Mouse (Mus musculus) cerebellum, adult 18-20 months (tissue): ENCODE measurements around the gene Tmem242.
"Not testable (repeated sequence)": the region's sequence is repeated elsewhere in the genome, so short reads cannot be mapped to it uniquely, and the experiment has no call there.

Experiments
- DNase-seq, 2 experiments: peaks; one replicate each; pipeline ENCODE4 v3.0.0; 2021

The Tmem242 gene

DNA sequence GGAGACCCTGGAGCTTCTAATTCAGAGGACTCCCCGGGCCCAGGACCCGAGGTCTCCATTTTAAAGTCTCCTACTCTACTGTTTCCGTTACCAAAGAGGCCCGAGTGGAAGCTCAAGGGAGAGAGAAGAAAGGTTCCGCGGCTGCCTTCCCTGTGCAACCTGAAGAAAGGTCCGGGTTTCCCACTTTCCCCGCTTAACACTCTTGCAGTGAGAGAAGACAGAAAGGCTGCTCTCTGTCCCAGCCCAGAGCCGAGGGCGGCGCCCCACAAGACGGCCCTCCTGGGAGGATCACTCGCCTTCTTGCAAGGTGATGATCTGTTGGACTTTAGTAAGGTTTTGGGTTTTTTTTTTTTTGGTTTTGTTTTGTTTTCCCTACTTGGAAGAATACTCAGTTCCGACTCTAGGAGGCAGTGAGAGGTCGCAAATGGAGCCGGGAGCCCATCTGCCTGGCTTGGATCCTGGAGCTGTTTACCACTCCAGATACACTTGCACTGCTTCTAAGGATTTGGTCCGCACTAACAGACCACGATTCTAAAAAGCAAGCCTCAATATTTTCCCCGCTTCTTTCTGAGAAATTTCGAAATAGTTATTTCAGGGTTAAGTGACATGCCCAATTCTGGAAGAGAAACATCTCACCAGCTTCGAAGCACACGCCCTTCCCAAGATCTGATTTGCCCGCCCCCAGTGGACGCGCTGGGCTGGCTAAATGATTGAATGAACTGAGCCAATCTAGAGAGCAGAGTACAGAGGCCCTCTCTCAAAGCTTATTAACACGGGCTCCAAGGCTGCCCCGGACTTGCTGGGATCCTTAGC, at the start of gene Tmem242:
Tmem242 (minus strand) TSS at position 101 of the 813 bp plus-strand sequence.
- DNase-seq, result peak; percentile 83 to 93

DNA sequence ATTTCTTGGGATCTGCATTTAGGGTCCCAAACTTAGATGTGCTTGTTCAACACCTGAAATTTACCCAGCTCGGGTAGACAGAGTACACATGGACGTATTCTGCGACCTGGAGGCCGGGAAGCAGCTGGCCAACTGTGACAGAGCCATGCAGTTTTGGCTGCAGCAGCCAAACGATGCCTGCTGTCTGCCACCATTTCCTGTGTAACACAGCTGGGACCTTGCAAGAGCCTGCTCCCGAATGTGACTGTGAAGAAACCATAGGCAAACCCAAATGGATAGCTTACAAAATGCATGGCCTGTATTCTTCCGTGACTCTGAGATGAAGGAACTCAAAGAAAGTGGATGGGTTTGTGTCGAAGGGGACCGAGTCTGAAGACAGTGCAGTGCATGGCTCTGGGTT, 48.1 kb upstream of the Tmem242 start:
- DNase-seq, result no peak

GRCm38 (mm10) chr17:5484663-5485062, 44.6 kb upstream of the Tmem242 start:
- no peak for DNase-seq

DNA sequence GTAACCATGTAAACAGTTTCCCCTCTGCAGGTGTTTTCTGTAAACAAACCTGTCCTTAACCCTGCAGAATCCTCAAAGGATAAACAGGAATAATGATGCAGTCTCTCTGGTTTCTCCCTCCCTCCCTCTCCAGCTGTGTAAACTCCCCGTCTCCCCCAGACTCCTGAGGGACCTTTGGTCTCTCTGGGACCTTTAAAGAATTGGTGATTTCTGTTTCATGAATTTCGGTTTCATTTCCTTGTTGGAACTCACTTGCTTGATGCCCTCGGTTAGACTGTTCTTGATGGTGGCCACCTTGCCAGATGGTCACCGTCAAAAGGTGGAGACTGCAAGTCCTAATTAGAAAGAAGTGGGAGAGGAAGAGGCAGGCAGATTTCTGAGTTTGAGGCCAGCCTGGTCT, 43.4 kb upstream of the Tmem242 start:
- no peak for DNase-seq

DNA sequence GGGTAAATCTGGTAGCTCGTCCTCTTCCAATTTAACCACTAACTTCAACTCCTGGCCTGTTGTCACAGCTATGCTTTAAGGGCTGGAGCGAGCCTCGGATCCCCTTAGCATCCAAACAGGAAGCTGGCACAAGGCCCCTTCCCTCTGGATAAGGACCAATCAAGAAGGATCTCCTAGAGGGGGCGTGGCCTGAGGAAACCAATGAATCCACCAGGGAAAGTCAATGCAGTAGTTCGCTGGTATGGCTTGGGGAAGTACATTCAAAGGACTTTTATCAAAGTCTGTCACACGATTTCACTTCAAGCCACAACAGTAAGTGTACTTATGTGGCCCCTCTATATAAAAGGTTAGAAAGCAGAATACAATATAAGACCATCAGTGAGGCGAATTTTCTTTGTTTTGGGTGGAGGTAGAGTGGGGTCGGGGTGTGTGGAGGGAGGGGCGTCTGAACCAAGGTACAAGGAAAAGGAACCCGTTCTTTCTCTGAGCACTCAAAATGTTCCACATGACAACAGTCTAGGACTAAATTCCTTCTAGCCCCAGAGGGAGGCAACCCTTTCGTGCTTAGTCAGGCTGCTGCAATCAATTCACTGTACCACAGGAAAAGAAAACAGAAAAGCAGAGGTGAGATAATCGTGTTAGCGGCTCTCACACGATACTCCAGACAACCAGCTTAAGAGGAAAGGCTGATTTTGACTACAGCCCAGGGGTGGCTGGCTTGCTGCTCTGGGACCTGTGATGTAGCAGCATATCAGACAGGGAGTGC, 36.1 kb upstream of the Tmem242 start:
- no peak for DNase-seq

- no peak for DNase-seq
Observed at GRCm38 (mm10) chr17:5472268-5472667, 32.2 kb upstream of the Tmem242 start.

DNA sequence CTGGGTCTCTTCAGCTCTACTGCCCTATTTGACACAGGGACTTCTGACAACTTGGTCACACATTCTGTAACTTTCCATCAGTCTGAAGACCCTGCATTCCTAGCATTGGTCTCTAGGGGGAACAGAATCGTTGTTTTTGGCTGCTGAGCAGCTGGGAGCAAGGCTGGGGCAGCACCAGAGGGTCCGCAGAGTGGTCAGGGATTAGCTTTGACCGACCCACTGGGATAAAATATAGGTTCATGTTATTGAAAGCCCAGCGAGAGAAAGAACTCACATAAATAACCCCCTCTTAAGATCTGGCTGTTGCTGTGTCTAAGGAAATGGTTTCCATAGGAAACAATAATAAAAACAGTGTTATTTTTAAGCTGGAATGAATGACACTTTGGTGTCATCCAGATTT, 27.1 kb upstream of the Tmem242 start:
- no peak for DNase-seq

DNA sequence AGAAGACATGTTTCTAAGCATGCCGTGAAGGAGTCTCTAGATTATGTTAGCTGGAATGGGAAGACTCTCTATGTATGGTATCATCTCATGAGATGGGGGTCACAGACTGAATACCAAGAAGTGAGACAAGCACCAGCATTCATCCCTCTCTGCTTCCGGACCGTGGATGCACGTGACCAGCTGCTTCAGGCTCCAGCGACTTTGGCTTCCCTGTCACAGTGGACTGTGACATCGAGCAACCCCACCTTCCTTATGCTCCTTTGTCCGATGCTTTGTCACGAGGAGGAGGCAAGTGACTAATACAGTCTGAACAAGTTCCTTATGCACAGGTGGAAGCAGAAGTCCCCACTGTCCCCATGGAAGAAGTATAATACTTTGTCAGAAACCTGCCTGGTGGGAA, 26.7 kb upstream of the Tmem242 start:
- no peak for DNase-seq

- no peak for DNase-seq
Observed at GRCm38 (mm10) chr17:5463912-5464311, 23.9 kb upstream of the Tmem242 start.

- no peak for DNase-seq
Observed at GRCm38 (mm10) chr17:5453657-5454056, 13.6 kb upstream of the Tmem242 start.

DNA sequence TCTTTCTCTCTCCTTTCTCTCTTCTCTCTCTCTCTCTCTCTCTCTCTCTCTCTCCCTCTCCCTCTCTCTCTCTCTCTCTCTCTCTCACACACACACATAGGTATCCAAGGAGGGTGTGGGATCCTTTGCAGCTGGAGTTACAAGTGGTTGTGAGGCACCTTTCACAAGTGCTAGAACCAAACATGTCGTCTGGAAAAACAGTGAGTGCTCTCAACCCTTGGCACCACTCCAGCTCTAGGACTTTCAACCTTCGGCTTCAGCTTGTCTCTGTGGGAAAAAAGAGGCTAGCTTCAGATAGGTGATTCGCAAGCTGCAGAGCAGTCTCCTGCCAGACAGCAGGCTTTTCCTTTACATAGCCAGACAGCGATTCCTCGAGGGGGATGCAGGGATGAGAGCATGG, 3.7 kb upstream of the Tmem242 start:
- DNase-seq, result no peak

DNA sequence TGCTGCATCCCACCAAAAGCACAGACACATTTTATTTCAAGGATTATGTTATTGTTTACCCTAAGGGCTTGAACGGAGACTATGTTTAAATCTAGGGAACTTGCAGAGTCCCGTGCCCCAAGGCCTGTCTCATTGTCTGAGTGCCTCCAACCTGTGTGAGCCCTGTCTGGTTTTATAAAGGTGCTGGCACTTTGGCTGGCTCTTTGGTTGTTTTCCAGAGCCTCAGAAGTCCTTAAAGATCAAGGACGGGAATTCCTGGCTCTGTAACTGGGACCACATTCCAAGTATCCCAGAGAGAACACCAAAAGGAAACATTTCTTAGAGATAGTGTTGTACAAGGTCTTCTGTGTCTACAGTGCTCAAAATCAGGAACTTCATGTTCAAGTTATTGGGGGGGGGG, 3.2 kb upstream of the Tmem242 start:
- no peak for DNase-seq

DNA sequence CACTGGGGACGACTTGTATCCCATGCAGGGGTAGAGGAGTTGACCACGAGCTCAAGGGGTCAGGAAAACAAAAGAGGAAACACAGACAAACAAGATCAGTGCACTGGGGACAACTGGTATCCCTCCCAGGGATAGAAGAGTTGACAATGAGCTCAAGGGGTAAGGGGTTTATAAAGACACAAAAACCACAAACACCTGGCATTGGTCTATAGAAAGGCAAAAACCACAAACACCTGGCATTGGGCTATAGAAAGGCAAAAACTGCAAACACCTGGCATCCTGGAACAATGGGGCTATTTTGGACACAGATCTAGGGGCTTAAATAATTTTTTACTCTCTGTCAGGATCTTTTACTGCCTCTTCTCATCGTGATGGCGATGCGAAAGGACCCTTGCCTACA, 2.3 kb upstream of the Tmem242 start:
- DNase-seq, result not testable (repeated sequence)

DNA sequence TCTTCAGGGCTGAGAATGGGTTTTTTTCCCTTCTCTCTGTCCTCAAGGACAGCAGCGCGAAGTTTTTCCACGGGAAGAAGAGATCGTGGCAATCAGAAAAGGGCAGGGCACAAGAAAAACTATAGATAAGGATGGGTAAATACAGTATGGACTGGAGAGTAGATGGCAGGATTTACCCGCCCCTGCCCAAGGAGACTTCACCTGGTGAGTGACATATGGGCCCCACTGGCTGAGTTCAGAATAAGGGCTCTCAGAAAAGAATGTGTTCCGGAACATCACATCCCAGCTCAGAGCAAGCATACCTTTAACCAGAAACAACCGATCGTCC, 264 bp downstream of the Tmem242 start:
- DNase-seq, result no peak

GRCm38 (mm10) chr17:5429772-5430133, 10.3 kb downstream of the Tmem242 start:
- DNase-seq, result no peak

DNA sequence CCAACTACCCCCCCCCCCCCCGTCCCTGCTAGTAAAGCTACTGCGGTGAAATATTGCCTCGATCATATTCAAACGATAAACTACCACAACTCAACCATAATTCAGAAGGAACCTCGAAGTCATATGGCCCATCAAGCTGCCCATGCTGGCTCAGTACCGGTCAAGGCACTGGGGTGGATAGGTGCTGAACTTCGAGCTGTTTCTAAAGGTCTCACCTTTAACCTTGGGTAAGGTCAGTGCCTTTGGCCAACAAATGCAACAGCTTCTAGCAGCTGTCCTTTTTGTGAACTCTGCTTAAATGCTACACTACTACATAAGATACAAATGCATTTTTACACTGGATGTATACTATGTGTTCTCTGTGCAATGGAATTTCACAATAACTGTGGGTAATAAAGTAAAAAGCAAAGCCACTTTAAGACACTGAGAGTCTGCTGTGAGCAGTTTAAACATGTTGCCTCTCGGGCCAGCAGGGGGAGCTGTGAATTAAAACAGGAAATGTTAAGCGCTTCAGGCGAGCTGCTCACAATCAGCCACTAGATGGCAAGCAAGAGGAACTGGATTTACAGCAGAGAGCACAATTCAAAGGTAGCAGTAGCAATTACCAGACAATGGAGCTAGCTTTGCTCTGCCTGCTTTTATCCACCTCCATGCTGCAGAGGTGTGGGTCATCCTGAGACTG, 10.8 kb downstream of the Tmem242 start:
- DNase-seq, result peak; percentile 92 to 94

DNA sequence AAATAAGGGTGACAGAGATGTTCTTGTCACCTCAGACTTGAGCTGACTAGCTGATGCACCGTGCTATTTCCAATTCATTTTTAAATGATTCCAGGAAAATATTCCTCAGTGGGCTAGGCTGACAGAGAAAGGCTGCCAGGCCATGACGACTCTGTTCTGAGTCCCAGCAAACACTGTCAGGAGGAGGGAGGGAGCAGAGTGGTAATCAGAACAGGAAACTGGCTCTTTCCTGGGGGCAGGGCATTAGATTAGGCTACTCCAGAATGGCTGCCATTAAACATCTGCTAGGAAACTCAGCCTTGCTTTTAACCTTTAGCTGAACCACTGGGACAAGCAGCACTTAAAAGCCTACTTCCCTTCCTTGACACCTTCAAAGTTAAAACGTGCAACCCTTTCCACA, 14.9 kb downstream of the Tmem242 start:
- no peak for DNase-seq

DNA sequence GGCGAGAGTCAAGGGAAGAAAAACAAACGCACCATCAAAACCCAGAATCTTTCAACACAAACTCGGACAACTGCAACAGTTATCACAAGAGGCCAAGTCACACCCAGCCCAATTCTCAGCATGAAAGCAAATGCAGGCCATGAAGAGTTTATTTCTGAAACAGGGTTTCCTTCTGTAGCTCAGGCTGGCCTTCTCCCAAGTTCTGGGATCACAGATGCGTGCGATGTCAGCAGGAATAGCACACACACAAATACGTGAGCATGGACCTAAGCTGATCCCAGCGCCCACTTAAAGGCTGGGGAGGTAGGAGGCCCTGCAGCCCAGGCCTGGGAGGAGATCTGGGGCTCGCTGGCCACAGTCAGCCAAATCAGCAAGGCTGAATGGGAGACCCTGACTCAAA, 15.9 kb downstream of the Tmem242 start:
- peak; percentile 25 to 27 for DNase-seq

- no peak for DNase-seq
Observed at GRCm38 (mm10) chr17:5421835-5422234, 18.2 kb downstream of the Tmem242 start.

GRCm38 (mm10) chr17:5419771-5420518, 20.1 kb downstream of the Tmem242 start:
- peak in 1 of 2 experiments; percentile 41 for DNase-seq

GRCm38 (mm10) chr17:5419056-5419455, 21.0 kb downstream of the Tmem242 start:
- no peak for DNase-seq

DNA sequence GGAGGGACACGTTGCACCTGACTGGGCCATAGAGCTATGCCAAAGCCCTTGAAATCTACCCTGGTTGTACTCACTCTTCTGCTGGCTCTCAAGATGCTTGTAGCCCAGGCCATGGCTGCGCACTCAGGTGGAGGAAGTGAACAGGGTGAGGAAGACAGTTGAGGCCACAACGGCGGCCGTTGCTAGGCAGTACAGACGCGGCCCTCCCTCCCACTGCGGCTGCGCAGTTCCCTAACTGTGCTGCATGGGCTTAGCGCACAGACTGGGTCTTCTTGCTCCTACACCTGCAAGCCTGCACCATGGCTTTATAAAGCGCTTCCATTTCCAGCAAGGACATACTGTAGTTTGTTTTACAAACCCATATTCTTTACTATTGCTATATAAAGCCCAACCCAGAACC, 21.5 kb downstream of the Tmem242 start, which contains the start of gene Ldhal6b:
Ldhal6b (minus strand) TSS at position 223 of the 400 bp plus-strand sequence.
- DNase-seq, result no peak

DNA sequence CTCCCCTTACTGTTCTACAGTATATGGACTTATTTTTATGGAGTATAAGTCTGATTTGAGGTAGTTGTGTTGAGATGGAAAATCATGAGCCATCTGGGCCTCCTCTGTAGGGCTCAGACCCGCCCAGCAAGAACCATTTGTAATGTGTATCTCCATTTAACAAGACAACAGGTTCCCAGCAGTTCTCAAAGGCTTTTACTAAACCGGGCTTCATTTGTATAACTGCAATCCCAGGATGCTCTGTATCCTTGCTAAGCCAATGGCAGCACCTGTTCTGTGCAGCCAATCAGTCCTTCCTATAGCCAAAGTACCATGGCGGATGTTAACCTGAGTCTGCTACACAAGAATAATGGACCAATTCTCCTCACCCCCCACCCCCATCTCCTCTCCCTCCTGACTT, 23.5 kb downstream of the Tmem242 start:
- no peak for DNase-seq
